Mouse (Mus musculus): Measurements from ENCODE around the gene Elob. TPM values are rescaled to one million over a fixed set of nuclear protein-coding genes. Genes with fewer than 3 reads are reported as not detected.

Elob gene
- 906 and 920 TPM in 2 replicates for polyA plus RNA-seq (2015; fragmentation: Nextera tagmentation; extraction: Ambion mirVana)

- H3K36me3 ChIP-seq (ENCODE audit: control insufficient read depth, insufficient read depth, low read length): peaks cover 18% of the 10 kb centered on the region
- peak; percentile 97 for ATAC-seq (ENCODE audit: insufficient read depth, low FRiP score)
- under 1% methylated on average over 24 of the region's 42 CpGs for WGBS
These were observed at the start of gene Elob for GRCm38 (mm10) chr17:23829064-23829619. Gene Elob, minus strand, starts transcription at chr17:23829136.

DNA sequence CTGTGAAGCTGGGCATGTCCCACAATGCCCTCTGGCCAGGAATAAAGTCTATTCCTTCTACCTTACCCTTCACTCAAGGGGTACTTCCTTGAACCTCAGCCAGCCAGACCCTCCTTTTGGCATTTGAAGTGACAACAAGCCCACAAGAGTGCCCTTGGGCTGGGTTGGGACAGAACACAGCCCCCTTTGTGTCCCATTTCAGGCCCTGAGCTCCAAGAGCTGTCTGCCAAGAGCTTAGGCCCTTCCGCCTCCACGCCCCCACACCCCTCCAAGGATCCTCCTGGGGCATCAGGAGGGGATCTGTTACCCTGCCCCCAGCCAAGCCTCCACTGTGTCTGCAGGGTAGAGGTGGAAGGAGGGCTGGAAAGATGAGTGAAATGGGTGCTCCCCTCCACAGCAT lies 48.2 kb upstream of the Elob start:
- 86% methylated on average over 2 of the region's 2 CpGs for WGBS
- Histone ChIP-seq H3K4me3 (replicated peaks; ENCODE audit: low read length) (no peak overlapping the region), H3K4me2 (ENCODE audit: low read depth, low read length) (no peak overlapping the region), H3K9me3 (replicated peaks; ENCODE audit: control insufficient read depth, low read length) (no peaks in the 10 kb centered on the region), H3K9ac (ENCODE audit: low read length) (no peak overlapping the region), H3K27ac (ENCODE audit: low read length) (no peak overlapping the region), H3K36me3 (ENCODE audit: control insufficient read depth, insufficient read depth, low read length) (no peaks in the 10 kb centered on the region), H3K27me3 (ENCODE audit: control insufficient read depth, insufficient read depth, low read length) (no peaks in the 10 kb centered on the region), H3K4me1 (ENCODE audit: control insufficient read depth, insufficient read depth, low read length) (no peaks in the 10 kb centered on the region)
- ATAC-seq (ENCODE audit: insufficient read depth, low FRiP score): peak; percentile 42; the same call in 1 of the 2 replicates

More at GRCm38 (mm10) chr17:23829064-23829619, at the start of gene Elob:
- Histone ChIP-seq H3K4me2 (ENCODE audit: low read depth, low read length) (peak within 1 kb of the TSS; percentile 85), H3K27me3 (ENCODE audit: control insufficient read depth, insufficient read depth, low read length) (peaks cover 7% of the 10 kb centered on the region), H3K9ac (ENCODE audit: low read length) (peak within 1 kb of the TSS; percentile 85), H3K27ac (ENCODE audit: low read length) (peak within 1 kb of the TSS; percentile 97), H3K9me3 (replicated peaks; ENCODE audit: control insufficient read depth, low read length) (no peaks in the 10 kb centered on the region), H3K4me3 (replicated peaks; ENCODE audit: low read length) (peak within 1 kb of the TSS; percentile 88), H3K4me1 (ENCODE audit: control insufficient read depth, insufficient read depth, low read length) (peaks cover 14% of the 10 kb centered on the region)

DNA sequence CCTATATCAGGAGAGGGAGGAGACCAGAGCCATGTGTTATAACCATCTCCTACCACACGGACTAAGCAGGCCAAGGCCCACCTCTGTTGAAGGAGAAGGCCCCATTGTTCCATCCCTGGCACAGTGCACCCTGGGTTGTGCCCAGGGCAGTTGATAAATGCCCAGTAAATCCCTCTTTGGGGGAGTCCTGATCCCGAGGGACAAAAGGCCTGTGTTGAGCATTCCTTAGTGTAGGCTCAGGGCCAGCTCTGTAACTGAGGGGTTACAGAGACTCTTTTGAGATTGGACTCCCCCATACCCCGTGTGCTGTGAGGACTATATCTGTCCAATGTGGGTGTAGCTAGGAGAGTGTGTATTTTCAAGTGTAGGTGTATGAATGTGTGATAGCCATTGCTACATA lies 47.8 kb upstream of the Elob start:
- Histone ChIP-seq H3K4me1 (ENCODE audit: control insufficient read depth, insufficient read depth, low read length) (no peaks in the 10 kb centered on the region), H3K36me3 (ENCODE audit: control insufficient read depth, insufficient read depth, low read length) (no peaks in the 10 kb centered on the region), H3K9ac (ENCODE audit: low read length) (no peak overlapping the region), H3K9me3 (replicated peaks; ENCODE audit: control insufficient read depth, low read length) (no peaks in the 10 kb centered on the region), H3K27me3 (ENCODE audit: control insufficient read depth, insufficient read depth, low read length) (no peaks in the 10 kb centered on the region), H3K4me2 (ENCODE audit: low read depth, low read length) (no peak overlapping the region), H3K27ac (ENCODE audit: low read length) (no peak overlapping the region), H3K4me3 (replicated peaks; ENCODE audit: low read length) (no peak overlapping the region)
- ATAC-seq (ENCODE audit: insufficient read depth, low FRiP score): peak; percentile 68; the same call in 1 of the 2 replicates
- 54% methylated on average over 3 of the region's 3 CpGs for WGBS

DNA sequence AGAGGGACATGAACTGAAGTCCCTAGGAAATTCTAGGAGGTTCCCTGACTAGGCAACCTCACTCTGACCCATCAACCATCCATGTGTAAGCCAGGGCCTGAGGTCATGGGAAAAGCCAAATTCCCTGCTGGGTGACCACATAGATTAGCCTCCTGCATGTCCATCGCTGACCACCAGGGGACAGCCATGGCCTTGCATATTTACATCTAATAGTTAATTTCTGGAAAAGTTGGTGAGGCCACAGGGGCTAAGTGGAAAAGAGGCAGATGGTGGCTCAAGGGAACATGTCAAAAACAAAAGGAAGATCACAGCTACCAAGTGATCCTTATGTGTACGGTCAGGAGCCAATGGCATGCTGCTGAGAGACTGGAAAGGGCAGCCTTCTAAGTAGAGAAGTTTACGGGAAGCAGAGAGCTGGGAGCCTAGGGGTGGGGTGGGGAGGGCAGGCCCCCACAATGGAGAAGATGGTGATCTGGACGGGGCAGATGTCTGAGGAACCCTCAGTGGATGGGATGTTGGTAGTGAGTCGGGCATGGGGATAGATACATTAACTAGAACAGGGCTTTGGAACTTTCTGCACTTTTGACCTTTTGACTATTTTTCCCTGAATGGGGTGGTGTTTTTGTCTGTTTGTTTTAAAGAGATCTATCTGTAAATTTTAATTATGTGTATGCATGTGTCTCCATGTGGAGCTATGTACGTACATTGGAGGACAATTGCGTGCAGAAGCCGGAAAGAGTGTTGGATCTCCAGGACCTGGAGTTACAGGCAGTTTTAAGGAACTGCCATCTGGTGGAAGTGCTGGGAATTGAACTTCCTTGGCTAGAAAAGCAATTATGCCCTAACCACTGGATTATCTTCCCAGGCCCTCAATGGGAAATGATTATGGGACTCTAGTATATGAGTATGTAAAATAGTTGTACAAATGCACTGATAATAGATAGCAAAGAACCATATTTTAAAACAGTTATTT lies 45.2 kb upstream of the Elob start:
- H3K9me3 ChIP-seq (replicated peaks; ENCODE audit: control insufficient read depth, low read length): no peaks in the 10 kb centered on the region
- H3K27ac ChIP-seq (ENCODE audit: low read length): no peak overlapping the region
- H3K36me3 ChIP-seq (ENCODE audit: control insufficient read depth, insufficient read depth, low read length): no peaks in the 10 kb centered on the region
- H3K4me3 ChIP-seq (replicated peaks; ENCODE audit: low read length): no peak overlapping the region
- WGBS: 40% methylated on average over 8 of the region's 8 CpGs
- H3K9ac ChIP-seq (ENCODE audit: low read length): no peak overlapping the region
- H3K4me1 ChIP-seq (ENCODE audit: control insufficient read depth, insufficient read depth, low read length): no peaks in the 10 kb centered on the region
- ATAC-seq (ENCODE audit: insufficient read depth, low FRiP score): no peak
- H3K27me3 ChIP-seq (ENCODE audit: control insufficient read depth, insufficient read depth, low read length): no peaks in the 10 kb centered on the region
- H3K4me2 ChIP-seq (ENCODE audit: low read depth, low read length): no peak overlapping the region

GRCm38 (mm10) chr17:23868513-23868912 lies 39.6 kb upstream of the Elob start:
- Histone ChIP-seq H3K9me3 (replicated peaks; ENCODE audit: control insufficient read depth, low read length) (0 out of 2 replicates have a peak, but pooled peaks cover 4% of the 10 kb centered on the region), H3K27me3 (ENCODE audit: control insufficient read depth, insufficient read depth, low read length) (no peaks in the 10 kb centered on the region), H3K4me1 (ENCODE audit: control insufficient read depth, insufficient read depth, low read length) (no peaks in the 10 kb centered on the region), H3K4me3 (replicated peaks; ENCODE audit: low read length) (no peak overlapping the region), H3K9ac (ENCODE audit: low read length) (no peak overlapping the region), H3K27ac (ENCODE audit: low read length) (no peak overlapping the region), H3K36me3 (ENCODE audit: control insufficient read depth, insufficient read depth, low read length) (no peaks in the 10 kb centered on the region), H3K4me2 (ENCODE audit: low read depth, low read length) (no peak overlapping the region)
- ATAC-seq (ENCODE audit: insufficient read depth, low FRiP score): no peak
- 82% methylated on average over 11 of the region's 11 CpGs for WGBS

- Histone ChIP-seq H3K4me1 (ENCODE audit: control insufficient read depth, insufficient read depth, low read length) (no peaks in the 10 kb centered on the region), H3K27me3 (ENCODE audit: control insufficient read depth, insufficient read depth, low read length) (no peaks in the 10 kb centered on the region), H3K4me3 (replicated peaks; ENCODE audit: low read length) (no peak within 1 kb of the TSS), H3K9me3 (replicated peaks; ENCODE audit: control insufficient read depth, low read length) (0 out of 2 replicates have a peak, but pooled peaks cover 4% of the 10 kb centered on the region), H3K36me3 (ENCODE audit: control insufficient read depth, insufficient read depth, low read length) (no peaks in the 10 kb centered on the region), H3K4me2 (ENCODE audit: low read depth, low read length) (no peak within 1 kb of the TSS), H3K27ac (ENCODE audit: low read length) (no peak within 1 kb of the TSS), H3K9ac (ENCODE audit: low read length) (no peak within 1 kb of the TSS)
- 82% methylated on average over 15 of the region's 15 CpGs for WGBS
- no peak for ATAC-seq (ENCODE audit: insufficient read depth, low FRiP score)
These were observed 38.8 kb upstream of the Elob start, which contains the start of gene Prss21 for GRCm38 (mm10) chr17:23867756-23868155. Gene Prss21, plus strand, starts transcription at chr17:23868056.

- ATAC-seq (ENCODE audit: insufficient read depth, low FRiP score): no peak
- 0 out of 2 replicates have a peak, but pooled peaks cover 4% of the 10 kb centered on the region for H3K9me3 ChIP-seq (replicated peaks; ENCODE audit: control insufficient read depth, low read length)
- 76% methylated on average over 4 of the region's 4 CpGs for WGBS
- no peak overlapping the region for H3K4me2 ChIP-seq (ENCODE audit: low read depth, low read length)
- H3K4me1 ChIP-seq (ENCODE audit: control insufficient read depth, insufficient read depth, low read length): peaks cover 2% of the 10 kb centered on the region; the same call in 1 of the 2 replicates
- no peaks in the 10 kb centered on the region for H3K36me3 ChIP-seq (ENCODE audit: control insufficient read depth, insufficient read depth, low read length)
- H3K27me3 ChIP-seq (ENCODE audit: control insufficient read depth, insufficient read depth, low read length): no peaks in the 10 kb centered on the region
- no peak overlapping the region for H3K4me3 ChIP-seq (replicated peaks; ENCODE audit: low read length)
- no peak overlapping the region for H3K27ac ChIP-seq (ENCODE audit: low read length)
- no peak overlapping the region for H3K9ac ChIP-seq (ENCODE audit: low read length)
These were observed 34.0 kb upstream of the Elob start for GRCm38 (mm10) chr17:23862926-23863325.

DNA sequence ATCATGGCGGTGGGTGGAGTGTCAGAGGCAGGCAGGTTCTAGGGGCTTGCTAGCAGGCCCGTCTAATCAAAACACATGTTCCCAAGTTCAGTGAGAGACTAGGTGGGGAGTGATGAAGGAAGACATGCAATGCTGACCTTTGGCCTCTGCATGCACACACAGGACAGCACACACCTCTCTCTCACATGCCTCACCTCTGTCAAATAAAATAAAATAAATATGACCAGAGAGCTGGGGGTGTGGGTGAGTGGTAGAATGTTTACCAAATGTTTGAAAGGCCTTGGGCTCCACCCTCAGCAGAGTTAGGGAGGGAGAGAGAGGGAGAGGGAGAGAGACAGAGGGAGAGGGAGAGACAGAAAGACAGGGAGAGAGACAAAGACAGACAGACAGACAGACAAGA lies 29.0 kb upstream of the Elob start:
- H3K4me2 ChIP-seq (ENCODE audit: low read depth, low read length): no peak overlapping the region
- WGBS: 42% methylated on average over 2 of the region's 2 CpGs
- no peaks in the 10 kb centered on the region for H3K27me3 ChIP-seq (ENCODE audit: control insufficient read depth, insufficient read depth, low read length)
- peak overlapping the region; percentile 51 for H3K27ac ChIP-seq (ENCODE audit: low read length)
- H3K9me3 ChIP-seq (replicated peaks; ENCODE audit: control insufficient read depth, low read length): no peaks in the 10 kb centered on the region
- H3K4me1 ChIP-seq (ENCODE audit: control insufficient read depth, insufficient read depth, low read length): peaks cover 2% of the 10 kb centered on the region; the same call in 1 of the 2 replicates
- H3K4me3 ChIP-seq (replicated peaks; ENCODE audit: low read length): no peak overlapping the region
- H3K9ac ChIP-seq (ENCODE audit: low read length): no peak overlapping the region
- peak; percentile 71; the same call in 1 of the 2 replicates for ATAC-seq (ENCODE audit: insufficient read depth, low FRiP score)
- H3K36me3 ChIP-seq (ENCODE audit: control insufficient read depth, insufficient read depth, low read length): no peaks in the 10 kb centered on the region

GRCm38 (mm10) chr17:23857193-23857592 lies 28.3 kb upstream of the Elob start:
- no peaks in the 10 kb centered on the region for H3K36me3 ChIP-seq (ENCODE audit: control insufficient read depth, insufficient read depth, low read length)
- peaks cover 2% of the 10 kb centered on the region; the same call in 1 of the 2 replicates for H3K4me1 ChIP-seq (ENCODE audit: control insufficient read depth, insufficient read depth, low read length)
- no peaks in the 10 kb centered on the region for H3K9me3 ChIP-seq (replicated peaks; ENCODE audit: control insufficient read depth, low read length)
- no peaks in the 10 kb centered on the region for H3K27me3 ChIP-seq (ENCODE audit: control insufficient read depth, insufficient read depth, low read length)
- no peak overlapping the region for H3K27ac ChIP-seq (ENCODE audit: low read length)
- ATAC-seq (ENCODE audit: insufficient read depth, low FRiP score): no peak
- H3K4me3 ChIP-seq (replicated peaks; ENCODE audit: low read length): no peak overlapping the region
- no peak overlapping the region for H3K9ac ChIP-seq (ENCODE audit: low read length)
- 87% methylated on average over 6 of the region's 6 CpGs for WGBS
- no peak overlapping the region for H3K4me2 ChIP-seq (ENCODE audit: low read depth, low read length)

Measured in stomach, embryonic 16.5 days (tissue).